Mouse (Mus musculus): ENCODE measurements around the gene Pmm1. TPM values are rescaled to one million over a fixed set of nuclear protein-coding genes. Genes with fewer than 3 reads are reported as not detected.
"Not testable (repeated sequence)": the region's sequence is repeated elsewhere in the genome, so short reads cannot be mapped to it uniquely, and the experiment has no call there.

Pmm1 gene
- 30.7 and 32.3 TPM in 2 replicates for polyA plus RNA-seq (2016; fragmentation: Nextera tagmentation; extraction: Ambion mirVana)

- peak; percentile 98 for ATAC-seq (ENCODE audit: low FRiP score)
- WGBS, result under 1% methylated on average over 77 of the region's 77 CpGs
- Histone ChIP-seq H3K36me3 (0 out of 2 replicates have a peak, but pooled peaks cover under 1% of the 10 kb centered on the region), H3K4me2 (replicated peaks) (peak within 1 kb of the TSS; percentile 99), H3K9ac (peak within 1 kb of the TSS; percentile 78), H3K27ac (peak within 1 kb of the TSS; percentile 86), H3K4me3 (peak within 1 kb of the TSS; percentile 58), H3K9me3 (replicated peaks) (no peaks in the 10 kb centered on the region), H3K4me1 (no peaks in the 10 kb centered on the region), H3K27me3 (no peaks in the 10 kb centered on the region)
These were observed at the start of gene Pmm1 for GRCm38 (mm10) chr15:81960171-81961077. Pmm1 (minus strand) TSS chr15:81960930.

DNA sequence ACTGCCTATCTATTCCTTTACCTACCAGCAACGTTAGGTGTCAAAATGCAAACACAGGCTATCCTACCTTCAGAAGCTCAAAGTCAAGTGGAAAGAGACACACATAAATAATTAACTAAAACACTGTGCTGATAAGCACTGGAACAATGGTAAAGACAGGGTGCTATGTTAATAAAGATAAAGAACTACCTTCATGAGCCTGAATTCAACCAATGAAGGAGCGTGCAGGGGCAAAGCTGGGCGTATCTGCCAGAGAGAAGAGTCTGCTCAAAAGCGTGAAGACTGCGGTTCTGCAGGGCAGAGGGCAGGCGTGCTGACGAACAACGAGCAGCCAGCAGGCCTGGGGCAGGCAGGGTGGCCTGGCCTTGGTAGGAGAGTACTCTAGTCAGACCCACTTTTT is 43.5 kb upstream of the Pmm1 start:
- ATAC-seq (ENCODE audit: low FRiP score), result no peak
- WGBS, result 92% methylated on average over 8 of the region's 8 CpGs
- H3K27me3 ChIP-seq, result no peaks in the 10 kb centered on the region
- H3K4me1 ChIP-seq, result no peaks in the 10 kb centered on the region
- H3K9ac ChIP-seq, result no peak overlapping the region
- H3K4me2 ChIP-seq (replicated peaks), result no peak overlapping the region
- H3K36me3 ChIP-seq, result peaks cover 32% of the 10 kb centered on the region
- no peak overlapping the region for H3K27ac ChIP-seq
- H3K9me3 ChIP-seq (replicated peaks), result no peaks in the 10 kb centered on the region
- no peak overlapping the region for H3K4me3 ChIP-seq

- Histone ChIP-seq H3K27ac (no peak overlapping the region), H3K4me2 (replicated peaks) (no peak overlapping the region), H3K27me3 (no peaks in the 10 kb centered on the region), H3K36me3 (peaks cover 46% of the 10 kb centered on the region), H3K4me3 (no peak overlapping the region), H3K9ac (no peak overlapping the region), H3K9me3 (replicated peaks) (no peaks in the 10 kb centered on the region), H3K4me1 (no peaks in the 10 kb centered on the region)
- 94% methylated on average over 6 of the region's 6 CpGs for WGBS
- ATAC-seq (ENCODE audit: low FRiP score), result no peak
These were observed 33.3 kb upstream of the Pmm1 start for GRCm38 (mm10) chr15:81993992-81994391.

GRCm38 (mm10) chr15:81990549-81990948 is 29.8 kb upstream of the Pmm1 start:
- no peak for ATAC-seq (ENCODE audit: low FRiP score)
- Histone ChIP-seq H3K27ac (no peak overlapping the region), H3K9me3 (replicated peaks) (no peaks in the 10 kb centered on the region), H3K4me3 (no peak overlapping the region), H3K36me3 (peaks cover 22% of the 10 kb centered on the region), H3K27me3 (no peaks in the 10 kb centered on the region), H3K9ac (no peak overlapping the region), H3K4me1 (peaks cover 5% of the 10 kb centered on the region; the same call in 1 of the 2 replicates), H3K4me2 (replicated peaks) (no peak overlapping the region)
- 49% methylated on average over 7 of the region's 7 CpGs for WGBS

- 43% methylated on average over 11 of the region's 11 CpGs for WGBS
- Histone ChIP-seq H3K9me3 (replicated peaks) (no peaks in the 10 kb centered on the region), H3K27me3 (no peaks in the 10 kb centered on the region), H3K4me3 (no peak overlapping the region), H3K27ac (no peak overlapping the region), H3K4me2 (replicated peaks) (no peak overlapping the region), H3K9ac (no peak overlapping the region), H3K4me1 (peaks cover 5% of the 10 kb centered on the region; the same call in 1 of the 2 replicates), H3K36me3 (peaks cover 13% of the 10 kb centered on the region)
- ATAC-seq (ENCODE audit: low FRiP score), result 0 out of 2 replicates have a peak, but pooled peaks have one; percentile 48
These were observed 28.8 kb upstream of the Pmm1 start for GRCm38 (mm10) chr15:81989371-81990062.

- no peak within 1 kb of the TSS for H3K4me3 ChIP-seq
- 81% methylated on average over 3 of the region's 3 CpGs for WGBS
- peaks cover 5% of the 10 kb centered on the region; the same call in 1 of the 2 replicates for H3K4me1 ChIP-seq
- no peaks in the 10 kb centered on the region for H3K36me3 ChIP-seq
- H3K4me2 ChIP-seq (replicated peaks), result no peak within 1 kb of the TSS
- no peaks in the 10 kb centered on the region for H3K27me3 ChIP-seq
- ATAC-seq (ENCODE audit: low FRiP score), result no peak
- H3K9ac ChIP-seq, result no peak within 1 kb of the TSS
- H3K9me3 ChIP-seq (replicated peaks), result no peaks in the 10 kb centered on the region
- no peak within 1 kb of the TSS for H3K27ac ChIP-seq
These were observed 26.9 kb upstream of the Pmm1 start, which contains the start of gene Xrcc6 for GRCm38 (mm10) chr15:81987646-81988045. Xrcc6 (plus strand) TSS chr15:81987835.

GRCm38 (mm10) chr15:81985267-81986161 is 24.8 kb upstream of the Pmm1 start:
- H3K36me3 ChIP-seq, result no peaks in the 10 kb centered on the region
- no peak overlapping the region for H3K9ac ChIP-seq
- no peak overlapping the region for H3K27ac ChIP-seq
- H3K27me3 ChIP-seq, result no peaks in the 10 kb centered on the region
- no peaks in the 10 kb centered on the region for H3K9me3 ChIP-seq (replicated peaks)
- 53% methylated on average over 2 of the region's 2 CpGs for WGBS
- no peak for ATAC-seq (ENCODE audit: low FRiP score)
- no peak overlapping the region for H3K4me2 ChIP-seq (replicated peaks)
- H3K4me3 ChIP-seq, result no peak overlapping the region
- H3K4me1 ChIP-seq, result peaks cover 5% of the 10 kb centered on the region; the same call in 1 of the 2 replicates

GRCm38 (mm10) chr15:81982173-81982572 is 21.4 kb upstream of the Pmm1 start:
- ATAC-seq (ENCODE audit: low FRiP score), result no peak
- Histone ChIP-seq H3K27ac (no peak overlapping the region), H3K4me3 (no peak overlapping the region), H3K27me3 (no peaks in the 10 kb centered on the region), H3K4me2 (replicated peaks) (no peak overlapping the region), H3K4me1 (peaks cover 5% of the 10 kb centered on the region; the same call in 1 of the 2 replicates), H3K36me3 (no peaks in the 10 kb centered on the region), H3K9me3 (replicated peaks) (no peaks in the 10 kb centered on the region), H3K9ac (no peak overlapping the region)
- 51% methylated on average over 1 of the region's 1 CpGs for WGBS

GRCm38 (mm10) chr15:81980321-81980720 is 19.6 kb upstream of the Pmm1 start, which contains the start of gene 1700029P11Rik:
1700029P11Rik (plus strand) TSS chr15:81980540.
- 95% methylated on average over 23 of the region's 23 CpGs for WGBS
- no peak for ATAC-seq (ENCODE audit: low FRiP score)

GRCm38 (mm10) chr15:81975156-81975555 is 14.4 kb upstream of the Pmm1 start:
- not testable (repeated sequence) for H3K9ac ChIP-seq; H3K36me3 ChIP-seq; H3K4me2 ChIP-seq (replicated peaks); H3K27me3 ChIP-seq; H3K4me1 ChIP-seq; H3K27ac ChIP-seq; H3K4me3 ChIP-seq; ATAC-seq (ENCODE audit: low FRiP score)
- peaks cover 12% of the 10 kb centered on the region; the same call in 1 of the 2 replicates for H3K9me3 ChIP-seq (replicated peaks)
- WGBS, result 96% methylated on average over 8 of the region's 8 CpGs

More at GRCm38 (mm10) chr15:81980321-81980720, 19.6 kb upstream of the Pmm1 start, which contains the start of gene 1700029P11Rik:
- H3K9ac ChIP-seq, result no peak within 1 kb of the TSS
- no peak within 1 kb of the TSS for H3K27ac ChIP-seq
- H3K27me3 ChIP-seq, result no peaks in the 10 kb centered on the region
- H3K4me2 ChIP-seq (replicated peaks), result no peak within 1 kb of the TSS
- no peaks in the 10 kb centered on the region for H3K36me3 ChIP-seq
- 0 out of 2 replicates have a peak, but pooled peaks cover 1% of the 10 kb centered on the region for H3K9me3 ChIP-seq (replicated peaks)
- no peaks in the 10 kb centered on the region for H3K4me1 ChIP-seq
- no peak within 1 kb of the TSS for H3K4me3 ChIP-seq

- H3K4me2 ChIP-seq (replicated peaks); H3K4me3 ChIP-seq; H3K27ac ChIP-seq; H3K4me1 ChIP-seq; H3K36me3 ChIP-seq; H3K9ac ChIP-seq; H3K27me3 ChIP-seq; ATAC-seq (ENCODE audit: low FRiP score): not testable (repeated sequence)
- WGBS, result 87% methylated on average over 4 of the region's 4 CpGs
- peaks cover 12% of the 10 kb centered on the region; the same call in 1 of the 2 replicates for H3K9me3 ChIP-seq (replicated peaks)
These were observed 9.8 kb upstream of the Pmm1 start for GRCm38 (mm10) chr15:81970498-81970897.
